Mouse (Mus musculus) myocyte (in vitro differentiated cells): ENCODE results near the gene Ank2. TPM values are rescaled to one million over a fixed set of nuclear protein-coding genes. Genes with fewer than 3 reads are reported as not detected.

Experiments
- H3K27me3 ChIP-seq: one replicate; pipeline ENCODE4 v1.6.1; 2011; ENCODE audit not compliant: control insufficient read depth, insufficient read depth, insufficient read length
- H3K36me3 ChIP-seq: one replicate; pipeline ENCODE4 v1.6.1; 2011; ENCODE audit not compliant: control insufficient read depth, insufficient read depth
- H3K4me2 ChIP-seq: one replicate; pipeline ENCODE4 v1.6.1; 2011; ENCODE audit warnings: low read depth, control low read depth
- H3K4me3 ChIP-seq: one replicate; pipeline ENCODE4 v1.5.1; 2011; ENCODE audit warnings: mild to moderate bottlenecking, control low read depth, moderate library complexity
- H3K79me2 ChIP-seq: one replicate; pipeline ENCODE4 v1.6.1; 2011; ENCODE audit not compliant: control insufficient read depth, insufficient read depth
- H3ac ChIP-seq: one replicate; pipeline ENCODE4 v1.6.1; 2011; ENCODE audit not compliant: control insufficient read depth, insufficient read length
- CEBPB ChIP-seq: IDR thresholded peaks from 2 replicates; pipeline ENCODE4 v1.6.1; 2011; ENCODE audit warnings: mild to moderate bottlenecking, moderate library complexity; ENCODE audit not compliant: poor library complexity, insufficient read depth, severe bottlenecking
- E2F4 ChIP-seq: IDR thresholded peaks from one replicate; pipeline ENCODE4 v1.6.1; 2011; ENCODE audit warnings: mild to moderate bottlenecking, control low read depth, moderate library complexity; ENCODE audit not compliant: insufficient read depth
- MAX ChIP-seq: IDR thresholded peaks from one replicate; pipeline ENCODE4 v1.6.1; 2011; ENCODE audit warnings: low read depth, mild to moderate bottlenecking, control low read depth
- MYOD1 ChIP-seq, 3 experiments: IDR thresholded peaks; one replicate each; pipeline ENCODE4 v1.6.1; 2011; ENCODE audit warnings: control low read depth in 2 of 3, low read depth in 2 of 3, mild to moderate bottlenecking in 2 of 3, moderate library complexity in 1 of 3; ENCODE audit not compliant: insufficient read length in 2 of 3, control insufficient read depth in 1 of 3
- MYOG ChIP-seq, 3 experiments: IDR thresholded peaks; one replicate each; pipeline ENCODE4 v1.6.1; 2011; ENCODE audit warnings: control low read depth in 2 of 3, low read depth in 2 of 3, mild to moderate bottlenecking in 2 of 3; ENCODE audit not compliant: insufficient read length in 2 of 3, control insufficient read depth in 1 of 3, insufficient read depth in 1 of 3
- POLR2A ChIP-seq: IDR thresholded peaks from one replicate; pipeline ENCODE4 v1.6.1; 2011; ENCODE audit warnings: low read depth, mild to moderate bottlenecking, control low read depth, moderate library complexity; ENCODE audit not compliant: insufficient read length
- POLR2AphosphoS2 ChIP-seq: IDR thresholded peaks from one replicate; pipeline ENCODE4 v1.6.1; 2011; ENCODE audit warnings: low read depth, control low read depth; ENCODE audit not compliant: insufficient read length
- REST ChIP-seq: IDR thresholded peaks from one replicate; pipeline ENCODE4 v1.6.1; 2011; ENCODE audit warnings: mild to moderate bottlenecking, control low read depth, moderate library complexity; ENCODE audit not compliant: insufficient read depth, insufficient read length
- SRF ChIP-seq: IDR thresholded peaks from one replicate; pipeline ENCODE4 v1.6.1; 2011; ENCODE audit warnings: low read depth; ENCODE audit not compliant: control insufficient read depth, insufficient read length
- TCF12 ChIP-seq: IDR thresholded peaks from one replicate; pipeline ENCODE4 v1.6.1; 2011; ENCODE audit warnings: mild to moderate bottlenecking, control low read depth; ENCODE audit not compliant: poor library complexity, insufficient read depth, severe bottlenecking
- TCF3 ChIP-seq: IDR thresholded peaks from one replicate; pipeline ENCODE4 v1.6.1; 2011; ENCODE audit warnings: low read depth, control low read depth; ENCODE audit not compliant: insufficient read length
- USF1 ChIP-seq: IDR thresholded peaks from one replicate; pipeline ENCODE4 v1.6.1; 2011; ENCODE audit warnings: low read depth, mild to moderate bottlenecking, control low read depth, moderate library complexity
- polyA plus RNA-seq: library from polyadenylated mRNA; unstranded; fragments of >200 nt; fragmentation: generic; extraction: Trizol; gene quantifications from one replicate; pipeline ENCODE4 v1.2.1, GENCODE M21; 2012; ENCODE audit warnings: missing spikeins

Gene Ank2
- polyA plus RNA-seq, 1 experiment, result 20.2 TPM

DNA sequence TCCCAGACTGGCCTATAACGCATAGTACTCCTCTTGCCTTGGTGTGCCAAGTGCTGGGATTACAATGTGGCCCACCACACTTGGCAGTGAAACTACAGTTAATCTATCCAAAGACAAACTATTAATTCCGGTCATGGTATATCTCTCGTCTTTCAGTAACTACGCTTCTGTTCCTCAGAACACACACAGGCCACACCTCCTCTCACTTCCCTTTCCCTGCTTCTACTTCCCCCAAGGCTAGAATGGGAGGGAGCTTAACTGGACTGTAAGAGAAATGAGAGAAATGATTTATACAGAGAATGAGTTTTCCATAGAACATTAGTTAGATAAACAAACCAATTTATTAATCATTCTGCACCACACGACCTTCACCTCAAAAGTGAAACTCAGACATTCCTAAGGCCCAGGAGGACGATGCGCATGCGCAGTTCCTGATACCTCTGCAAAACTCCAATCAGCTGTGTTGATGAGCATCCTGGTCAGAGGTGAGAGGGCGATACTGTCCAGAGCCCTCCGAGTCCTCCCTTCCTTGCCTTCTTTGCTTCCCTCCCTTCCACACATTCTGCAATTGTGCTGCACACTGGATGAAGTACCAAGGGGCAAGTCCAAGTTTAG, 206.2 kb downstream of the Ank2 start:
- no peak for TF ChIP-seq MYOG (IDR thresholded peaks at IDR 0.05; ENCODE audit: control insufficient read depth in 1 of 3, insufficient read depth in 1 of 3, insufficient read length in 2 of 3, low read depth in 2 of 3)
- no peak for TF ChIP-seq MYOD1 (IDR thresholded peaks at IDR 0.05; ENCODE audit: control insufficient read depth in 1 of 3, insufficient read length in 2 of 3, low read depth in 2 of 3)
- no peak for TF ChIP-seq TCF12
- TF ChIP-seq REST, result no peak
- no peak for TF ChIP-seq POLR2A
- Histone ChIP-seq H3K79me2 (no peaks in the 10 kb centered on the region), H3K4me3 (no peak overlapping the region), H3K27me3 (no peaks in the 10 kb centered on the region), H3K36me3 (no peaks in the 10 kb centered on the region), H3K4me2 (no peak overlapping the region), H3ac (no peak overlapping the region)

DNA sequence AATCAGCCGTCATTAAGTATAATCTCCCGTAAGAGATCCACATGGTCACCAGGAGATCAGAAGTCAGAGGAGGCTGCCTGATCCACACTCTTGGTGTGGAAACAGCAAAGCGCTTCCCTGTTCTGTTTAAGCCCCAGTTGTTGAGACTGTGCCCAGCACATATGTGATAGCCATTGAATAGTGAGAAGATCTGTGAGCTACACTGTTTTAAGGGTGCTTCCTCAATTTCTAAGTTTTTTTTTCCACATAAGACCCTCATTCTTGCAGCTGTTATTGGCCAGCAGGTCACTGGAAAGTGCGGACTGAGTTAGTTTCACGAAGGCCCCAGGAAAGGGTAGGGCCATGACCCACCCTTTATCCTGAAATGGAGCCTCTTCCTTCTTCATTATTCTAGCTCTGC, 216.9 kb downstream of the Ank2 start:
- no peak overlapping the region for H3K4me3 ChIP-seq
- TF ChIP-seq MAX (no peak), USF1 (no peak), SRF (no peak), POLR2A (no peak), CEBPB (no peak), E2F4 (no peak), TCF3 (no peak), POLR2AphosphoS2 (no peak), TCF12 (no peak), MYOG (IDR thresholded peaks at IDR 0.05; ENCODE audit: control insufficient read depth in 1 of 3, insufficient read depth in 1 of 3, insufficient read length in 2 of 3, low read depth in 2 of 3) (no peak), MYOD1 (IDR thresholded peaks at IDR 0.05; ENCODE audit: control insufficient read depth in 1 of 3, insufficient read length in 2 of 3, low read depth in 2 of 3) (no peak), REST (no peak)

DNA sequence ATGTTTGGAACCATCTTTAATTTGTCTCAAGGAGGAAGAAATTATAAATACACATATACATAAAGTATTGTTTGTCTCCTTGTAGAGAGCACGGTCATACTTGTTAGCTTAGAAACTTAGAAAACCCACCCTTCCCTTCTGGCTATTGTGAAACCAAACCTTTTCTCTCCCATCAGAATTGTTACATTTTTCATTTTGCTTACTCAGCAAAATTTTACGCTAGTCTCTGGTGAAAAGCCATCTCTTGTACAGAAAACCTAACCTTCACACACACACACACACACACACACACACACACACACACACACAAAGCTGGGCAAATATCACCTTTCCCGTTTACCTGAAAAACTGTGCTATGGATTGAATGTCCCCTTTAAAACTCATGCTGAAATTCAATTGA, 217.8 kb downstream of the Ank2 start:
- Histone ChIP-seq H3K4me2 (no peak overlapping the region), H3K79me2 (no peaks in the 10 kb centered on the region), H3K36me3 (no peaks in the 10 kb centered on the region), H3K27me3 (no peaks in the 10 kb centered on the region), H3K4me3 (no peak overlapping the region), H3ac (no peak overlapping the region)
- no peak for TF ChIP-seq REST
- TF ChIP-seq MAX, result no peak

More for the DNA sequence above, 216.9 kb downstream of the Ank2 start:
- Histone ChIP-seq H3ac (no peak overlapping the region), H3K36me3 (no peaks in the 10 kb centered on the region), H3K27me3 (no peaks in the 10 kb centered on the region), H3K4me2 (no peak overlapping the region), H3K79me2 (no peaks in the 10 kb centered on the region)

DNA sequence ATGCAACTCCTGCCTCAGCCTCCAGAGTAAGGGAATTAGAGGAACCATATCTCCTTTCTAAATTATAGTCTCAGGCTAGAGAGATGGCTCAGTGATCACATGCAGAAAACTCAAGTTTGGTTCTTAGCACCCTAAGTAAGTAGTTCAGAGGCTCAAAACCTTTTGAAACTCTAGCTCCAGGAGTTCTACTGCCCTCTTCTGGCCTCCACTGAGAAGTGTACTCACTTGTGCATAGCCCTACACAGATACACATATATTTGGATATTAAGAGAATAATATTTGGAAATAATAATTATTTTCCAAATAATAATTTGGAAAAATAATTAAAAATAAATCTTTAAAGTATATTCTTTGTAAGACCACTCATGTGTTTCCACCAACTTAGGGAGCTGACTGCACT, 218.8 kb downstream of the Ank2 start:
- no peaks in the 10 kb centered on the region for H3K79me2 ChIP-seq
- TF ChIP-seq MYOD1 (IDR thresholded peaks at IDR 0.05; ENCODE audit: control insufficient read depth in 1 of 3, insufficient read length in 2 of 3, low read depth in 2 of 3), result no peak
- TF ChIP-seq TCF12, result no peak
- no peak for TF ChIP-seq E2F4
- TF ChIP-seq USF1, result no peak
- no peak for TF ChIP-seq POLR2AphosphoS2
- TF ChIP-seq MYOG (IDR thresholded peaks at IDR 0.05; ENCODE audit: control insufficient read depth in 1 of 3, insufficient read depth in 1 of 3, insufficient read length in 2 of 3, low read depth in 2 of 3), result no peak
- TF ChIP-seq MAX, result no peak
- no peak for TF ChIP-seq SRF
- TF ChIP-seq CEBPB, result no peak
- TF ChIP-seq TCF3, result no peak
- TF ChIP-seq REST, result no peak
- TF ChIP-seq POLR2A, result no peak
- H3ac ChIP-seq, result no peak overlapping the region
- no peaks in the 10 kb centered on the region for H3K36me3 ChIP-seq
- no peak overlapping the region for H3K4me3 ChIP-seq
- no peak overlapping the region for H3K4me2 ChIP-seq
- no peaks in the 10 kb centered on the region for H3K27me3 ChIP-seq

DNA sequence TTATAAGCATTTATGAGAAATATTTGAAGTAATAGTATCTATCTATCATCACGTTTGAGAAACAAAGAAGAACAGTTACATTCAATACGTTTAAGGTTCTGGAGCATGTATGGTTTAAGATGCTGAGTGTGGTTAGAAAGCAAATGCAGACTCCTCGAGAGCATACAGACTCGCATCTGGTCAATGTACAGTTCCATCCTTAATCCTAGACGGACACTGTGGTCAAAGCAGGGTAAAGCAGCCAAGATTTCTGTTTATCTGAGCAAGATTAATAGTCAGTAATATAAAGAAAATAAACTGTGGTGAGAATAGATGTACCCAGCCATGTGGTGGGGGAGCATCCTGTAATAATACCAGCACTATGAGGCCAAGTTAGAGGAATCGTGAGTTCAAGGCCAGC, 223.2 kb downstream of the Ank2 start:
- H3K79me2 ChIP-seq, result no peaks in the 10 kb centered on the region
- TF ChIP-seq CEBPB (no peak), E2F4 (no peak), SRF (no peak)
- no peak overlapping the region for H3K4me2 ChIP-seq
- H3ac ChIP-seq, result no peak overlapping the region
- no peaks in the 10 kb centered on the region for H3K27me3 ChIP-seq
- H3K4me3 ChIP-seq, result no peak overlapping the region
- H3K36me3 ChIP-seq, result no peaks in the 10 kb centered on the region
